Mouse (Mus musculus): Measurements from ENCODE around the gene Sidt2.

The Sidt2 gene

GRCm38 (mm10) chr9:45917041-45917934, 37.8 kb downstream of the Sidt2 start:
- DNase-seq (ENCODE audit: low read depth in 1 of 2, low spot score in 2 of 2) = no peak

GRCm38 (mm10) chr9:45915659-45916058, 39.4 kb downstream of the Sidt2 start:
- no peak for DNase-seq (ENCODE audit: low read depth in 1 of 2, low spot score in 2 of 2)

DNA sequence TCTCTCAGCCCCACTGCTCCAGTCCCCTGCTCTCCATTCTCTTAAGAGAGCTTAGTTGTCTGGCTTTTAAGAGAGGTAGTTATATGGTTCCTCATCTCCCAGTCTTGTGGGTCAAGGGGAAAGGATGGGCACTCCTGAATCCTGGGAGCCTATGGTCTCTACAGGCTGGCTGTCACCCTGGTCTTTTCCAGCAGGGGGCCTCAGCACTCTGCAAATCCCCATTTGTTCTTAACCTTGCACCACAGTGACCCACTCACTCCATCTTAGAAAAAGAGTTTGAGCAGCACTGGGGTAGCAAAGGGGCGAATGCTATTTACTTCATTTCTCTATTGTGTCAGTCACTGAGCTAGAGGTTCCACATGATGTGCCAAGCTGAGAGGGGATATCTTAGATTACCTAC, 43.4 kb downstream of the Sidt2 start:
- peak in 1 of 2 experiments; percentile 26 for DNase-seq (ENCODE audit: low read depth in 1 of 2, low spot score in 2 of 2)

- no peak for DNase-seq (ENCODE audit: low read depth in 1 of 2, low spot score in 2 of 2)
Measured at GRCm38 (mm10) chr9:45910995-45911394, 44.1 kb downstream of the Sidt2 start.

DNA sequence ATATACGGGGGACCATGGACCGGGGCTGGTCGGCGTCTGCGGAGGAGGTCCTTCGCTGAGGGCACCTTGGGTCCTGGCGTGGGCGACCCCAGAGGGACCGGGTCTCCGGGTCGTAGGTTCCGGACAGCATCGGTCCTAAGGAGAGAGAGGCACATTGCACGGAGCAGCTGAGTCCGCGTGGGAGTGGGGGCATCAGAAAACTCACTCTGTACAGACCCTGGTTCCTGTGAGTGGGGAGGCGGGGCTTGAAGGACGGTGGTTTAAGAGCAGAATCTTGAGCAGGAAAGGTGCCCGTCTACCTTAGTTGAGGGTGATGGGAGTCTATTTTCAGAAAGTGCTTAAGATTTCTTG, 48.0 kb downstream of the Sidt2 start:
- DNase-seq (ENCODE audit: low read depth in 1 of 2, low spot score in 2 of 2) = no peak

- DNase-seq (ENCODE audit: low read depth in 1 of 2, low spot score in 2 of 2) = peak; percentile 73 to 75
Measured at GRCm38 (mm10) chr9:45906355-45907077, 48.5 kb downstream of the Sidt2 start, which contains the start of the genes Pcsk7 and Rnf214. Pcsk7 (plus strand) TSS chr9:45906497. Rnf214 (minus strand) TSS chr9:45906911.

- DNase-seq (ENCODE audit: low read depth in 1 of 2, low spot score in 2 of 2) = no peak
Measured at GRCm38 (mm10) chr9:45905811-45906237, 49.2 kb downstream of the Sidt2 start.

DNA sequence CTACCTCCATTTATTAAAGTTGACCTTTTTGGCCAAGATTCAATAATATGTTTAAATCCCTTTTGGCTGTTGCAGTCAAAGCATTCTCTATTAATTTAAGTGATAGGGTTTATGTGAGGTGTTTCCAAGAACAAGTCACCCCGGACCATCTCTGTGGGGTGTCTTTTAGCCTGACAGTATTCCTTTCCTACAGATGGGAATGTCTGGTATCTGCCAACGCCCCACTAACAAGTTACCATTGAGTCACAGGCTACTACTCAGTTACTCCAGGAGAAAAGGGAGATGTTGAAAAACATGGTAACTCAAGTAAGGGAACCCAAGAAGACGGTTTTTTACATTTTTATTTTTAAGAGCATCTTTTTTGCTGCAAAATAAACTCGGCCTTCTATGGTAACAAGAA, 49.9 kb downstream of the Sidt2 start:
- DNase-seq (ENCODE audit: low read depth in 1 of 2, low spot score in 2 of 2) = no peak

- no peak for DNase-seq (ENCODE audit: low read depth in 1 of 2, low spot score in 2 of 2)
Measured at GRCm38 (mm10) chr9:45893681-45894080, 61.4 kb downstream of the Sidt2 start.

All from monocyte, adult 2 months (primary cell).